Mouse (Mus musculus): ENCODE data around the gene Hypm.

Hypm gene

GRCm38 (mm10) chrX:9846628-9847027, at the start of gene Hypm:
Gene Hypm (plus strand): TSS chrX:9846928.
- DNase-seq (ENCODE audit: low spot score): no peak

GRCm38 (mm10) chrX:9810101-9810500, 36.6 kb upstream of the Hypm start:
- DNase-seq (ENCODE audit: low spot score): no peak

- DNase-seq (ENCODE audit: low spot score): no peak
These were observed 34.3 kb upstream of the Hypm start for GRCm38 (mm10) chrX:9812469-9812868.

GRCm38 (mm10) chrX:9834779-9835178, 11.9 kb upstream of the Hypm start:
- no peak for DNase-seq (ENCODE audit: low spot score)

GRCm38 (mm10) chrX:9849403-9849802, 2.7 kb downstream of the Hypm start, which contains the start of gene H2al3:
Gene H2al3 (plus strand): TSS chrX:9849703.
- DNase-seq (ENCODE audit: low spot score): no peak

GRCm38 (mm10) chrX:9861859-9862258, 15.1 kb downstream of the Hypm start:
- DNase-seq (ENCODE audit: low spot score): no peak

- DNase-seq (ENCODE audit: low spot score): no peak
These were observed 28.8 kb downstream of the Hypm start for GRCm38 (mm10) chrX:9875519-9875918.

GRCm38 (mm10) chrX:9885322-9885721, 38.6 kb downstream of the Hypm start, which contains the start of gene Sytl5:
Gene Sytl5 (plus strand): TSS chrX:9885622.
- no peak for DNase-seq (ENCODE audit: low spot score)

All from left cerebral cortex, adult 11 months (tissue).